Mouse (Mus musculus) lung, embryonic 14.5 days (tissue): ENCODE data around the gene Ndufv1. TPM values are rescaled to one million over a fixed set of nuclear protein-coding genes. Genes with fewer than 3 reads are reported as not detected.
A peak's percentile ranks its signal among the peaks of the same experiment; 100 is the strongest.
"Not testable (repeated sequence)": the region's sequence is repeated elsewhere in the genome, so short reads cannot be mapped to it uniquely, and the experiment has no call there.

Experiments
- ATAC-seq: fragments of 200-750 bp; cut with Nextera tagmentation; 2 replicates; pipeline ENCODE4 v1.8.0; 2017; ENCODE audit warnings: mild to moderate bottlenecking, moderate TSS enrichment, moderate library complexity; ENCODE audit not compliant: insufficient read depth
- DNase-seq: peaks from one replicate; pipeline ENCODE4 v3.0.0-alpha.2; 2015
- H3K27ac ChIP-seq: fragments of 300-500 bp; sonication (generic); 2 replicates; pipeline ENCODE4 v1.5.1; 2014; ENCODE audit warnings: low read depth, mild to moderate bottlenecking, moderate library complexity
- H3K27me3 ChIP-seq: fragments of 300-500 bp; sonication (generic); 2 replicates; pipeline ENCODE4 v1.6.1; 2014; ENCODE audit warnings: low read length, control low read depth; ENCODE audit not compliant: insufficient read depth
- H3K36me3 ChIP-seq: fragments of 300-500 bp; sonication (generic); 2 replicates; pipeline ENCODE4 v1.6.1; 2014; ENCODE audit warnings: control low read depth; ENCODE audit not compliant: insufficient read depth
- H3K4me1 ChIP-seq: fragments of 300-500 bp; sonication (generic); 2 replicates; pipeline ENCODE4 v1.6.1; 2014; ENCODE audit warnings: antibody characterized with exemption, control low read depth; ENCODE audit not compliant: insufficient read depth
- H3K4me2 ChIP-seq: fragments of 300-500 bp; sonication (generic); 2 replicates; pipeline ENCODE4 v1.6.1; 2014; ENCODE audit warnings: mild to moderate bottlenecking
- H3K4me3 ChIP-seq: fragments of 300-500 bp; sonication (generic); 2 replicates; pipeline ENCODE4 v1.5.1; 2014; ENCODE audit warnings: low read depth, low read length
- H3K9ac ChIP-seq: fragments of 300-500 bp; sonication (generic); 2 replicates; pipeline ENCODE4 v1.6.1; 2014
- H3K9me3 ChIP-seq: fragments of 300-500 bp; sonication (generic); 2 replicates; pipeline ENCODE4 v1.6.1; 2016; ENCODE audit warnings: low read depth, low read length, control low read depth
- CTCF ChIP-seq: IDR thresholded peaks from 2 replicates; pipeline ENCODE4 v1.5.1; 2016; ENCODE audit warnings: antibody characterized with exemption, low read depth
- WGBS: fragments of 180-500 bp; shearing (Covaris S2); extraction: QIAGEN DNeasy Blood & Tissue Kit; methylation state at CpG from one replicate; pipeline ENCODE4 v1.1.7; 2014; 5-methylcytosine and 5-hydroxymethylcytosine counted together
- polyA plus RNA-seq: library from polyadenylated mRNA; unstranded; fragments of >200 nt; fragmentation: Nextera tagmentation; extraction: Ambion mirVana; gene quantifications from 2 replicates; pipeline ENCODE4 v1.2.1, GENCODE M21; 2014

Ndufv1 gene
- polyA plus RNA-seq, 1 experiment from 2014 or later = 193 TPM

- Histone ChIP-seq H3K36me3 (no peaks in the 10 kb centered on the region), H3K4me3 (no peak within 1 kb of the TSS), H3K4me2 (peak within 1 kb of the TSS; percentile 24), H3K27me3 (no peaks in the 10 kb centered on the region), H3K9me3 (no peaks in the 10 kb centered on the region), H3K9ac (peak within 1 kb of the TSS; percentile 0; the same call in 1 of the 2 replicates), H3K27ac (peak within 1 kb of the TSS; percentile 74; the same call in 1 of the 2 replicates), H3K4me1 (0 out of 2 replicates have a peak, but pooled peaks cover 7% of the 10 kb centered on the region)
- peak; percentile 90 for DNase-seq
- WGBS = 4% methylated on average over 8 of the region's 8 CpGs
- TF ChIP-seq CTCF = no peak
- peak; percentile 85 for ATAC-seq
Measured at GRCm38 (mm10) chr19:3986334-3986733, 26.3 kb downstream of the Ndufv1 start, which contains the start of gene Acy3. Gene Acy3 (plus strand): TSS chr19:3986570.

- peak; percentile 62 for DNase-seq
- Histone ChIP-seq H3K4me2 (peak overlapping the region; percentile 23; the same call in 1 of the 2 replicates), H3K4me3 (no peak overlapping the region), H3K4me1 (0 out of 2 replicates have a peak, but pooled peaks cover 7% of the 10 kb centered on the region), H3K27ac (peak overlapping the region; percentile 74), H3K27me3 (no peaks in the 10 kb centered on the region), H3K36me3 (no peaks in the 10 kb centered on the region), H3K9me3 (no peaks in the 10 kb centered on the region), H3K9ac (no peak overlapping the region)
- WGBS = 21% methylated on average over 8 of the region's 8 CpGs
- no peak for TF ChIP-seq CTCF
- ATAC-seq = peak; percentile 46; the same call in 1 of the 2 replicates
Measured at GRCm38 (mm10) chr19:3985261-3985681, 27.3 kb downstream of the Ndufv1 start.

GRCm38 (mm10) chr19:3983527-3984200 lies 28.9 kb downstream of the Ndufv1 start:
- 50% methylated on average over 9 of the region's 9 CpGs for WGBS
- no peak for TF ChIP-seq CTCF
- H3K27me3 ChIP-seq = no peaks in the 10 kb centered on the region
- H3K9me3 ChIP-seq = no peaks in the 10 kb centered on the region
- no peaks in the 10 kb centered on the region for H3K36me3 ChIP-seq
- no peak overlapping the region for H3K27ac ChIP-seq
- H3K4me3 ChIP-seq = no peak overlapping the region
- H3K9ac ChIP-seq = no peak overlapping the region
- no peak overlapping the region for H3K4me2 ChIP-seq
- H3K4me1 ChIP-seq = 0 out of 2 replicates have a peak, but pooled peaks cover 7% of the 10 kb centered on the region
- ATAC-seq = no peak
- DNase-seq = no peak

GRCm38 (mm10) chr19:3980917-3981316 lies 31.7 kb downstream of the Ndufv1 start:
- Histone ChIP-seq H3K4me3 (no peak overlapping the region), H3K9ac (no peak overlapping the region), H3K4me2 (no peak overlapping the region), H3K27ac (no peak overlapping the region), H3K27me3 (no peaks in the 10 kb centered on the region), H3K9me3 (no peaks in the 10 kb centered on the region), H3K4me1 (0 out of 2 replicates have a peak, but pooled peaks cover 2% of the 10 kb centered on the region), H3K36me3 (no peaks in the 10 kb centered on the region)
- no peak for ATAC-seq
- no peak for TF ChIP-seq CTCF
- WGBS = 67% methylated on average over 9 of the region's 9 CpGs
- no peak for DNase-seq

- Histone ChIP-seq H3K9me3 (no peaks in the 10 kb centered on the region), H3K27ac (no peak overlapping the region), H3K4me2 (no peak overlapping the region), H3K4me3 (no peak overlapping the region), H3K27me3 (no peaks in the 10 kb centered on the region), H3K36me3 (no peaks in the 10 kb centered on the region), H3K4me1 (no peaks in the 10 kb centered on the region), H3K9ac (no peak overlapping the region)
- 7% methylated on average over 4 of the region's 4 CpGs for WGBS
- peak; percentile 82 for ATAC-seq
- peak; percentile 93 for TF ChIP-seq CTCF
- DNase-seq = peak; percentile 95
Measured at GRCm38 (mm10) chr19:3980309-3980708, 32.3 kb downstream of the Ndufv1 start.

GRCm38 (mm10) chr19:3975866-3976265 lies 36.7 kb downstream of the Ndufv1 start:
- Histone ChIP-seq H3K36me3 (no peaks in the 10 kb centered on the region), H3K27ac (no peak overlapping the region), H3K9ac (no peak overlapping the region), H3K4me3 (no peak overlapping the region), H3K4me1 (no peaks in the 10 kb centered on the region), H3K9me3 (no peaks in the 10 kb centered on the region), H3K4me2 (no peak overlapping the region), H3K27me3 (no peaks in the 10 kb centered on the region)
- 48% methylated on average over 2 of the region's 2 CpGs for WGBS
- TF ChIP-seq CTCF = no peak
- DNase-seq = no peak
- ATAC-seq = no peak

GRCm38 (mm10) chr19:3974608-3975007 lies 38.0 kb downstream of the Ndufv1 start:
- not testable (repeated sequence) for H3K9me3 ChIP-seq, H3K36me3 ChIP-seq, ATAC-seq, DNase-seq, H3K4me1 ChIP-seq, H3K4me3 ChIP-seq, H3K27me3 ChIP-seq, H3K4me2 ChIP-seq, H3K9ac ChIP-seq, H3K27ac ChIP-seq
- 57% methylated on average over 6 of the region's 6 CpGs for WGBS
